Mouse (Mus musculus) telencephalon, adult 2 months (tissue): ENCODE data around the gene Gm4559.
"Not testable (repeated sequence)": the region's sequence is repeated elsewhere in the genome, so short reads cannot be mapped to it uniquely, and the experiment has no call there.

Source experiments
- DNase-seq: peaks from one replicate; pipeline ENCODE4 v3.0.0-alpha.2; 2011; ENCODE audit warnings: low read depth, low spot score

The Gm4559 gene

DNA sequence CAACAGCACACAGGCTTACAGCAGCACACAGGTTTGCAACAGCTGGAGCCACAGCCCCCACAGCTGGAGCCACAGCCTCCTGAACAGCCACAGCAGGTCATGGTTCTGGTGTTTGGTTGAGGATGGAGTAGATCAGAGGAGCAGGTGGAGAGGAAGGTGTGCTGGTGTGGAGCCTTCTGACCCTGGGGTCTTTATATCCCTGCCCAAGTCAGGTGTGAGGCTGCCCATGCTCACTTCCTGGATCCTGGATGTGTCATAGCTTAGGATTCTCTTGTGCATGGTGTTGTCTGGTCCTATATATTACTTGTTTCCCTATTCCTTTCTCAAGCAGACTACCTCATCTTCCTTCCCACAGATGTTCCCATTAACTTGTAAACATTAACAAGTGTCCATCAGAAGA is at the start of gene Gm4559:
Gene Gm4559, minus strand, starts transcription at position 101 of the 400 bp plus-strand sequence.
- not testable (repeated sequence) for DNase-seq

DNA sequence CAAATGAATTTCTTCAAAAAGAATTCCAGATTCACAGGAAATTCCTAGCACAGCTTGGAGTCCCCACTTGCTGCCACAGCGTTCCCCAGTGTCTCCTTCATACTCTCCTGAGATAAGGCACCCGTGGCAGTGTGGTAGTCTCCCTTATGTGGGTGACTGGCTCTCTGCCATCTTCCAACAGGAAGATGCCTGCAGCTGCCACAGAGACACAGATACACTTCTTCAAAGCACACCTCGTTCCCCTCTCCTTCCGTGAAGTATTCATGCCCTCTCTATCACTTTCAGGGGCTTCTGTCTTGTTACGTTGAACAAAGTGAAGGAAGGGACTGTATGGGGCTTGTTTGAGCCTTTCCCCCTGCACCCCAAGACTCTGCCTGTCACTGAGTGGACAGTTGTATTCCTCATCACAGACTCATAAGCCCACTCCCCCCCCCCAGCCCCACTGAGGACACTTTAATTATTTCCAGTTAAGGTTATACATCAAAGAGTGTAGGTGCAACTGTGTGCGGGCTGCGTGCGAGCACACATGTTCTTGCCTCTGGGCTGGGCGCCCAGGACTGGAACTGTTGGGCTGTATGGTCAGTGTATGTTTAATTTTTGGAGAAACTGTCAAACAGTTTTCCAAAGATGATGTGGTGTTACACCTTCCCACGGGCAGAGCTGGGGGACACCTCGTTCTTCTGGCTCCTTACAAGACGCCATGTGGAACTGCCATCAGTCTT is 49.4 kb upstream of the Gm4559 start:
- DNase-seq: no peak

GRCm38 (mm10) chr7:142322641-142323040 is 48.5 kb upstream of the Gm4559 start:
- no peak for DNase-seq

- not testable (repeated sequence) for DNase-seq
Measured at GRCm38 (mm10) chr7:142321637-142322306, 47.6 kb upstream of the Gm4559 start.

GRCm38 (mm10) chr7:142320906-142321305 is 46.7 kb upstream of the Gm4559 start:
- DNase-seq: no peak

GRCm38 (mm10) chr7:142319124-142319523 is 45.0 kb upstream of the Gm4559 start:
- peak; percentile 49 for DNase-seq

GRCm38 (mm10) chr7:142317216-142317615 is 43.1 kb upstream of the Gm4559 start:
- DNase-seq: no peak

DNA sequence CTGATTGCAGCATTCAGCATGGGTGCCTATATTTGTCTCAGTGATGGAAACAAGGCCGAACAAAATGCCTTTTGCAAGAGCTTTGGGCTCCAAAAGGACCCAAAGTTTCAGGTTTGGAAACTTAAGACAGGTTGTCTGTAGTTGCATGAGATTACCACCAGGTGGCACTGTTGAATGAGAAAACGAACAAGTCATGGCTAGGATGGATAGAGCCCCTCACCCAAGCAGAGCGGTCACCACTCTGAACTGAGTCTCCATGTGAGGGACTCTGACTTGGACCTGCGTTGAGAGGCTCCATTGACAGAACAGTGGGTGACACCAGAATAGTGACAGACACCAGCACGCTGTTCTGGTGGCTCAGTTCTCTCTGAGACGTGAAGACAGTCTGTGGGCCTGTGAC is 42.4 kb upstream of the Gm4559 start:
- DNase-seq: no peak

- DNase-seq: no peak
Measured at GRCm38 (mm10) chr7:142314600-142315285, 40.6 kb upstream of the Gm4559 start.

DNA sequence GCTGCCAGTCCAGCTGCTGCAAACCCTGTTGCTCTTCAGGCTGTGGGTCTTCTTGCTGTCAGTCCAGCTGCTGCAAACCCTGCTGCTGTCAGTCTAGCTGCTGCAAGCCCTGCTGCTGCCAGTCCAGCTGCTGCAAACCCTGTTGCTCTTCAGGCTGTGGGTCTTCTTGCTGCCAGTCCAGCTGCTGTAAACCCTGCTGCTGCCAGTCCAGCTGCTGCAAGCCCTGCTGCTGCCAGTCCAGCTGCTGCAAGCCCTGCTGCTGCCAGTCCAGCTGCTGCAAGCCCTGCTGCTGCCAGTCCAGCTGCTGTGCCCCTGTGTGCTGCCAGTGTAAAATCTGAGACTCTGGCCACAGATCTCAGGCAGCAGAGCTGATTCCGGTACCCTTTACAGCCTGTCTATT is 29.8 kb upstream of the Gm4559 start:
- DNase-seq: not testable (repeated sequence)

DNA sequence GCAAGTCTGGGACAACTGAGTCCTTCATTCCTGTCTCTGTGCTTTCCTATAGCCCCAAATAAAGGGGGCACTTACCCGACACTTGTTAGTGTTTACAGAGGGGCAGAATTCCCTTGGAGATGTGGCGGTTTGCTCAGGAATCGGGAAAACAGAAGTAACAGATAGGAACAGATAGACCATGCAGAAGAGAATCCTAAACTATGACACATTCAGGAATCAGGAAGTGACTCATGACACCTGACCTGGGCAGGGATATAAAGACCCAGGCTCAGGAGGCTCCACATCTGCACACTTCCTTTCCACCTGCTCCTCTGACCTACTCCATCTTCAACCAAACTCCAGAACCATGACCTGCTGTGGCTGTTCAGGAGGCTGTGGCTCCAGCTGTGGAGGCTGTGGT is 29.1 kb upstream of the Gm4559 start, which contains the start of gene Krtap5-4:
Gene Krtap5-4, plus strand, starts transcription at position 301 of the 400 bp plus-strand sequence.
- DNase-seq: no peak

- DNase-seq: not testable (repeated sequence)
Measured at GRCm38 (mm10) chr7:142297018-142297417, 22.9 kb upstream of the Gm4559 start, which contains the start of gene Krtap5-1. Gene Krtap5-1, minus strand, starts transcription at chr7:142297118.

DNA sequence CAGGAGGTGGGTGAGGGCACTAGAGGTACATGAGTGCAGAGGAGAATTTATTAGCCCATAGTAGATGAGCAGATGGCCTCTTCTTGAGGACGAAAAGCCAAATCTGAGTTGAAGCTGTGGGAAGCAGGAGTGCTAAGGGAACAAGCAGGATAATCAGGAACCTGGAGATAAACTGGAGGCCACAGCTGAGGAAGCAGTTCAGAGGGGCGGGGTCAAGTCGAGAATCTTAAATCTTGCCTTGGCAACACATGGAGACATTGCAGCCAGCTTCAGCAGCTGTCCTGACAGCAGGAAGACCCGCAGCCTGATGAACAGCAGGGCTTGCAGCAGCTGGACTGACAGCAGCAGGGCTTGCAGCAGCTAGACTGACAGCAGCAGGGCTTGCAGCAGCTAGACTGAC is 21.9 kb upstream of the Gm4559 start:
- not testable (repeated sequence) for DNase-seq

GRCm38 (mm10) chr7:142295418-142295817 is 21.3 kb upstream of the Gm4559 start:
- DNase-seq: no peak

DNA sequence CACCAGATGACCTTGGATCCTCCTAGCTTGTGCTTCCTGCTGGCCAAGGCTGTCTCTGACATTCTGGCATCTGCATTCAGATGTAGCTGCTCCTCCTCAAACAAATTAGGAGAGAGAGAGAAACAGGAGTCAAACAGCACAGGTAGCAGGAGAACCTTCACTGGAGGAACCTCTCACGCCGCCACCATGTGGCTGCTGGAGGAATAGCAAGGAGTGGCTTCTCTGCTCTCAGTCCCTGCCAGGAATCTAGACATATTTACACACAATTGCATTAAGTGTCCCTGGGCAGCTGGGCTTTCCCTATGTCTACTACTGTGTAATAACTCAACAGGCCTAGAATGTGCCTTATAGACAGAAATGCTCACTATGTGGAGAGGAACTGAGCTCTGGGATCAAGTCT is 19.7 kb upstream of the Gm4559 start:
- DNase-seq: not testable (repeated sequence)

- DNase-seq: not testable (repeated sequence)
Measured at GRCm38 (mm10) chr7:142285910-142286612, 11.9 kb upstream of the Gm4559 start.

GRCm38 (mm10) chr7:142285130-142285835 is 11.1 kb upstream of the Gm4559 start:
- peak; percentile 12 for DNase-seq

GRCm38 (mm10) chr7:142284615-142285080 is 10.5 kb upstream of the Gm4559 start:
- peak; percentile 79 for DNase-seq

- DNase-seq: peak; percentile 21
Measured at GRCm38 (mm10) chr7:142284023-142284591, 9.9 kb upstream of the Gm4559 start.

- not testable (repeated sequence) for DNase-seq
Measured at GRCm38 (mm10) chr7:142282847-142283246, 8.7 kb upstream of the Gm4559 start.
